Mouse (Mus musculus) limb, embryonic 12.5 days (tissue): Measurements from ENCODE around the gene Plpp7. TPM values are rescaled to one million over a fixed set of nuclear protein-coding genes. Genes with fewer than 3 reads are reported as not detected.
A peak's percentile ranks its signal among the peaks of the same experiment; 100 is the strongest.

Experiments
- ATAC-seq: fragments of 200-750 bp; cut with Nextera tagmentation; 2 replicates; pipeline ENCODE4 v1.8.0; 2017; ENCODE audit warnings: low read depth, moderate TSS enrichment; ENCODE audit not compliant: insufficient number of reproducible peaks, insufficient read depth, low FRiP score, low TSS enrichment
- H3K27ac ChIP-seq: fragments of 300-500 bp; sonication (generic); 2 replicates; pipeline ENCODE4 v1.5.1; 2016; ENCODE audit warnings: mild to moderate bottlenecking, moderate library complexity
- H3K27me3 ChIP-seq: fragments of 300-500 bp; sonication (generic); 2 replicates; pipeline ENCODE4 v1.6.1; 2016; ENCODE audit warnings: mild to moderate bottlenecking, moderate library complexity
- H3K36me3 ChIP-seq: fragments of 300-500 bp; sonication (generic); 2 replicates; pipeline ENCODE4 v1.6.1; 2016; ENCODE audit warnings: mild to moderate bottlenecking, moderate library complexity
- H3K4me1 ChIP-seq: fragments of 300-500 bp; sonication (generic); replicated peaks from 2 replicates; pipeline ENCODE4 v1.6.1; 2016
- H3K4me2 ChIP-seq: fragments of 300-500 bp; sonication (generic); 2 replicates; pipeline ENCODE4 v1.6.1; 2016; ENCODE audit warnings: mild to moderate bottlenecking, moderate library complexity
- H3K4me3 ChIP-seq: fragments of 300-500 bp; sonication (generic); replicated peaks from 2 replicates; pipeline ENCODE4 v1.5.1; 2016; ENCODE audit warnings: mild to moderate bottlenecking
- H3K9ac ChIP-seq: fragments of 300-500 bp; sonication (generic); replicated peaks from 2 replicates; pipeline ENCODE4 v1.6.1; 2016; ENCODE audit warnings: mild to moderate bottlenecking, moderate library complexity
- H3K9me3 ChIP-seq: fragments of 300-500 bp; sonication (generic); 2 replicates; pipeline ENCODE4 v1.6.1; 2016; ENCODE audit warnings: mild to moderate bottlenecking, moderate library complexity
- WGBS: fragments of 180-500 bp; shearing (Covaris S2); methylation state at CpG from one replicate; pipeline ENCODE4 v1.1.7; 2016; 5-methylcytosine and 5-hydroxymethylcytosine counted together
- polyA plus RNA-seq: library from polyadenylated mRNA; unstranded; fragments of >200 nt; fragmentation: Nextera tagmentation; extraction: Ambion mirVana; gene quantifications from 2 replicates; pipeline ENCODE4 v1.2.1, GENCODE M21; 2016

Plpp7 gene
- polyA plus RNA-seq, 1 experiment from 2014 or later, result 5.0 TPM

DNA sequence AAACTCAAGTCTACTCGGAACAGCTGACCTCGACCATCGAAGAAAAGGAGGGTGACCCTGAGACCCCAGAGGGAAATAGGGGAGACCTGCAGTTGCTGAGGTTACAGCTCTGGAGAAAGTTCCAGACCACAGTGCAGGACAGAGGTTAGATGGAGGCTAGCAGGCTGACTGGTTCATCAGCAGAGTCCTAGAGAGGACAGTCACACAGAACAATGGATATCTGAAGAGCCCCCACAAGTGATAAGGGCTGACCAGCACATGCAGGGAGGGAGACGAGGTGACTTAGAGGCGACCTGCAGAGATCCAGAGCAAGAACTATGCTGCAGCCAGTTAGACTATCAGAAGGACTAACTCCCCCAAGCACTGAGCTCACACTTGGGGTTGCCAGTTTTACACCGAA, 35.7 kb upstream of the Plpp7 start:
- Histone ChIP-seq H3K9ac (no peak overlapping the region), H3K27me3 (no peaks in the 10 kb centered on the region), H3K27ac (no peak overlapping the region), H3K4me2 (no peak overlapping the region), H3K36me3 (no peaks in the 10 kb centered on the region), H3K4me1 (peaks cover 7% of the 10 kb centered on the region; the same call in 1 of the 2 replicates), H3K4me3 (no peak overlapping the region), H3K9me3 (no peaks in the 10 kb centered on the region)
- 76% methylated on average over 6 of the region's 6 CpGs for WGBS
- no peak for ATAC-seq

- ATAC-seq, result no peak
- Histone ChIP-seq H3K36me3 (no peaks in the 10 kb centered on the region), H3K4me2 (no peak overlapping the region), H3K4me3 (no peak overlapping the region), H3K9me3 (no peaks in the 10 kb centered on the region), H3K9ac (no peak overlapping the region), H3K27ac (no peak overlapping the region), H3K27me3 (no peaks in the 10 kb centered on the region), H3K4me1 (peaks cover 7% of the 10 kb centered on the region; the same call in 1 of the 2 replicates)
- 60% methylated on average over 6 of the region's 6 CpGs for WGBS
These were observed 35.0 kb upstream of the Plpp7 start for GRCm38 (mm10) chr2:32060228-32060805.

DNA sequence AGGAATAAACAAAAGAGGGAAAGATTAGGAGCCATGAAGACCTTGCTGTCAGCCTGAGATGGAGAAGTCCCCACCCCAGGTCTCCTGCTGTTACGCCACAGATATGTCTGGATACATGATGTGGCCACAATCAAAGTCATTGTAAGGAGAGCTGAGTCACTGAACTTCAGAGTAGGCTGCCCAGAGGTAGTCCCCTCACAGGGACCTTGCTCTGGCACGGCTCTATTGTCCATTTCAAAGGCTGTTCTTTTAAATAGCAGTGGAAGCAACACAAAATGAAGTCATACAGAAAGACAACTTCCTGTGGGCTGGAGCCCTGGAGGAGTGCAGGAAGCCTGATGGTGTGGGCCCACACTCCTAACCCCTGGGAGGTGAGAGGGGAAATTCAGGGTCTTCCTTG, 34.1 kb upstream of the Plpp7 start:
- Histone ChIP-seq H3K27me3 (no peaks in the 10 kb centered on the region), H3K27ac (no peak overlapping the region), H3K4me3 (no peak overlapping the region), H3K4me2 (no peak overlapping the region), H3K9ac (no peak overlapping the region), H3K9me3 (no peaks in the 10 kb centered on the region), H3K4me1 (peaks cover 7% of the 10 kb centered on the region; the same call in 1 of the 2 replicates), H3K36me3 (no peaks in the 10 kb centered on the region)
- 77% methylated on average over 2 of the region's 2 CpGs for WGBS
- no peak for ATAC-seq

DNA sequence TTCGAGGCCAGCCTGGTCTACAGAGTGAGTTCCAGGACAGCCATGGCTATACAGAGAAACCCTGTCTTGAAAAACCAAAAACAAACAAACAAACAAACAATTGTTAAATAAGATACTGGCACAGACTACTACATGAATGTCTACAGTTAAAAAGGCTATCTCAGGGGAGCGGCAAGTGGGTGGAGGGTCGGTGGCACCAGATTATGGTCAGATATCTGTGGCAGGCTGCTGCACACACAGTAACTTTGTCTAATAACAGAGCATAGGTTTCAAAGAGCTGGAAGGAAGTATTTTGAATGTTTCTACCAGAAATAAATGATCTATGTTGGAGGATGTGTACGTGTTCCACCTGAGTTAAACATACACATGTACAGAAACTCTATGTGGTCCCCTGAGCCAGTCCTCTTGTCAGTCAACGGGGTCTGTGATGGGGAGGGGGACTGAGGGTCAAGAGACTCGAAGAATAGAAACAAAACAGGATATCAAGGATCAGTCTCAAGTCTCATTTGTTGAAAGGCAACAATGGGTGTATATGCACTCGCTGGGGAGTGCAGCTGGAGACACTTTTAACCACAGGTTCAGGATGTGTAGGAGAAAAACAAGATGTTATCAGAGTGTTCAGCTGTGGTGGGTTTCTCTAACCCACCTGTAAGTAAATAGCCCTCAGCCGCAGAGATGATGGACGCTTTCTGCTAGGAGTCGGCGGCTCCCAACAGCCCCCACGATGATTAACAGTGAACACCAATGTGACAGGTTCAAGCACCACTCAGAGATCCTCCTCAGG, 33.4 kb upstream of the Plpp7 start:
- Histone ChIP-seq H3K27me3 (no peaks in the 10 kb centered on the region), H3K36me3 (no peaks in the 10 kb centered on the region), H3K4me2 (no peak overlapping the region), H3K9ac (no peak overlapping the region), H3K9me3 (no peaks in the 10 kb centered on the region), H3K27ac (no peak overlapping the region), H3K4me3 (no peak overlapping the region), H3K4me1 (peaks cover 7% of the 10 kb centered on the region; the same call in 1 of the 2 replicates)
- ATAC-seq, result no peak
- WGBS, result 77% methylated on average over 12 of the region's 12 CpGs

- Histone ChIP-seq H3K9ac (no peak overlapping the region), H3K4me2 (no peak overlapping the region), H3K36me3 (no peaks in the 10 kb centered on the region), H3K4me1 (peaks cover 7% of the 10 kb centered on the region; the same call in 1 of the 2 replicates), H3K27me3 (no peaks in the 10 kb centered on the region), H3K27ac (no peak overlapping the region), H3K4me3 (no peak overlapping the region), H3K9me3 (no peaks in the 10 kb centered on the region)
- 88% methylated on average over 15 of the region's 15 CpGs for WGBS
- ATAC-seq, result no peak
These were observed 32.5 kb upstream of the Plpp7 start for GRCm38 (mm10) chr2:32062626-32063410.

DNA sequence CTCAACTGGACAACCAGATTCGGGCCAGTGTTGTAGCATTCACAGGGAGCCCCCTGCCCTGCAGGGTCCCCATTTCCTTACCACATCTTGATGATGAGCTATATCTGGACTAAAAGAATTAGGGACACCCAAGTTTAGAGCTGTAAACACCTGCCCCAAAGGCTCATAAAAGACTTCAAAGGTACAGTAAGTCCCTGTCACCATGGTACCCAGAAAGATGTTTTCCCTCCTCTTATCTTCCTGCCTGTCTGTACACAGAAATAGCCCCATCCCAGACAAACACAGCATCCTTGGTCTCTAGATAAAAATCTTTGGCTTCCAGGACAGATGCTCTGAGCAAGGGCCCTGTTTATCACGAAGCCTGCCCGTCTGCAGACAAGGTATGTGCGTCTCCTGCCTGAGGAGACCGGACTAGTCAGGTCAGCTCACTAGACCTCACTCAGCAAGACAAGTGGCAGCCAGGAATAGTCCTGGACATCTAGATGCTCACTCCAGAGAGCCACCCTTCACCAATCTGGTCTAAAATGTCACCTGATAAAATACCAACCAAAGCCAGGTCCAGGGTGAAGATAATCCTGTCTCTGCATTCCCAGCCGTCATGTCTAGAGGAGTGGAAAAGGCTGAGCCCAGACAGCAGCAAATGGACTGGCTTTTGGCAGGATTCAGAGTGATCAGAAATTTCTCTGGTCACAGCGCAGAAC, 31.7 kb upstream of the Plpp7 start:
- H3K4me2 ChIP-seq, result no peak overlapping the region
- H3K9ac ChIP-seq, result no peak overlapping the region
- 0 out of 2 replicates have a peak, but pooled peaks cover 3% of the 10 kb centered on the region for H3K27me3 ChIP-seq
- H3K4me1 ChIP-seq, result peaks cover 8% of the 10 kb centered on the region; the same call in 1 of the 2 replicates
- 83% methylated on average over 7 of the region's 7 CpGs for WGBS
- no peaks in the 10 kb centered on the region for H3K9me3 ChIP-seq
- H3K36me3 ChIP-seq, result no peaks in the 10 kb centered on the region
- no peak for ATAC-seq
- no peak overlapping the region for H3K27ac ChIP-seq
- H3K4me3 ChIP-seq, result no peak overlapping the region

- H3K27me3 ChIP-seq, result peaks cover 9% of the 10 kb centered on the region; the same call in 1 of the 2 replicates
- no peak overlapping the region for H3K9ac ChIP-seq
- no peaks in the 10 kb centered on the region for H3K9me3 ChIP-seq
- no peak overlapping the region for H3K4me3 ChIP-seq
- no peak for ATAC-seq
- no peaks in the 10 kb centered on the region for H3K36me3 ChIP-seq
- peaks cover 14% of the 10 kb centered on the region; the same call in 1 of the 2 replicates for H3K4me1 ChIP-seq
- H3K27ac ChIP-seq, result no peak overlapping the region
- 69% methylated on average over 13 of the region's 13 CpGs for WGBS
- no peak overlapping the region for H3K4me2 ChIP-seq
These were observed 30.4 kb upstream of the Plpp7 start for GRCm38 (mm10) chr2:32064913-32065312.

DNA sequence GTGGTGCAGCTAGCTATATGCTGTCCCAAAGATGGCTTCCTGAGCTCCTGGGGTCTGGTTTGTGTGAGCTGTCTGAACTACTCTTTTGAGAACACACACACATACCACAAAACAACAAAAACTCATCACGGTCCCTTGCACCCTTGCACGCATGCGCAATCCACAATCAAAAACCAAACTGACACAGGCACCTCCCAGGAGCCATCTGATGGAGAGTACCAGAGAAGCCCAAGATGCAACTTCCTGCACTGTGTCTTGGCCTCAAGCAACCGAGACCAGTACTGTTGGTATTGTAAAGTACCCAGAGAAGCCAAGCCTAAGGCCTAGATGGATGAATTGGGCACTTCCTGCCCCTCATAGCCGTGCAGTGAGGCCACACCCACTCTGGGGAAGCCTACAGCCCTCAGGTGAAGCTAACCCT, 29.9 kb upstream of the Plpp7 start:
- Histone ChIP-seq H3K4me2 (no peak overlapping the region), H3K4me1 (peaks cover 9% of the 10 kb centered on the region; the same call in 1 of the 2 replicates), H3K36me3 (no peaks in the 10 kb centered on the region), H3K9ac (no peak overlapping the region), H3K9me3 (no peaks in the 10 kb centered on the region), H3K27me3 (peaks cover 9% of the 10 kb centered on the region; the same call in 1 of the 2 replicates), H3K27ac (no peak overlapping the region), H3K4me3 (no peak overlapping the region)
- WGBS, result 82% methylated on average over 5 of the region's 5 CpGs
- ATAC-seq, result no peak

GRCm38 (mm10) chr2:32066005-32066404, 29.3 kb upstream of the Plpp7 start:
- Histone ChIP-seq H3K4me3 (no peak overlapping the region), H3K27me3 (peaks cover 9% of the 10 kb centered on the region; the same call in 1 of the 2 replicates), H3K4me2 (no peak overlapping the region), H3K9me3 (no peaks in the 10 kb centered on the region), H3K9ac (no peak overlapping the region), H3K27ac (no peak overlapping the region), H3K36me3 (no peaks in the 10 kb centered on the region), H3K4me1 (peaks cover 7% of the 10 kb centered on the region; the same call in 1 of the 2 replicates)
- ATAC-seq, result no peak
- WGBS, result 84% methylated on average over 4 of the region's 4 CpGs

- H3K4me3 ChIP-seq, result no peak overlapping the region
- 48% methylated on average over 31 of the region's 31 CpGs for WGBS
- no peaks in the 10 kb centered on the region for H3K36me3 ChIP-seq
- H3K9me3 ChIP-seq, result no peaks in the 10 kb centered on the region
- peak overlapping the region; percentile 33 for H3K4me2 ChIP-seq
- no peak for ATAC-seq
- H3K27me3 ChIP-seq, result peaks cover 9% of the 10 kb centered on the region; the same call in 1 of the 2 replicates
- H3K9ac ChIP-seq, result no peak overlapping the region
- peaks cover 7% of the 10 kb centered on the region; the same call in 1 of the 2 replicates for H3K4me1 ChIP-seq
- H3K27ac ChIP-seq, result no peak overlapping the region
These were observed 26.3 kb upstream of the Plpp7 start for GRCm38 (mm10) chr2:32068811-32069607.
